Mouse (Mus musculus): Measurements from ENCODE around the gene Dennd4c.

DNA sequence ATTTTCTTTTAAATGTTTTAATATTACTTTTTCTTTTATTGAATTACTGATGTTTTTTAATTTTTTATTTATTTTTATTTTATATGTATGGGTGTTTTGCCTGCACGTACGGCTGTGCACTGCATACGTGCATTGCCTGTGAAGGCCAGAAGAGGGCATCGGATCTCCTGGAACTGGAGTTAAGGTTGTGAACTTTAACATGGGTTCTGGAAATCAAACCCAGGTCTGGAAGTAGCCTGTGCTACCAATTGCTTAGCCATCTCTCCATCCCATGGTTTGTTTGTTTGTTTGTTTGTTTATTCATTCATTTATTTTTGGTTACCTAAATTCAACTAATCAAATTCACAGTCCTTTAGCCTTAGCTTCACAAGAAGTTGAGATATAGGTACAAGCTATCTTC lies 136.6 kb downstream of the Dennd4c start:
- peak; percentile 39; the same call in 1 of the 2 replicates for TF ChIP-seq CTCF (IDR thresholded peaks at IDR 0.05; ENCODE audit: extremely low read depth, insufficient read depth, insufficient read length, insufficient replicate concordance)
- TF ChIP-seq POLR2A (IDR thresholded peaks at IDR 0.05; ENCODE audit: low read depth, low read length): no peak
